Mouse (Mus musculus): ENCODE results near the gene Dexi. TPM values are rescaled to one million over a fixed set of nuclear protein-coding genes. Genes with fewer than 3 reads are reported as not detected.

The Dexi gene
- polyA plus RNA-seq, 2 experiments from 2014 or later, result 0.95 to 4.4 TPM

DNA sequence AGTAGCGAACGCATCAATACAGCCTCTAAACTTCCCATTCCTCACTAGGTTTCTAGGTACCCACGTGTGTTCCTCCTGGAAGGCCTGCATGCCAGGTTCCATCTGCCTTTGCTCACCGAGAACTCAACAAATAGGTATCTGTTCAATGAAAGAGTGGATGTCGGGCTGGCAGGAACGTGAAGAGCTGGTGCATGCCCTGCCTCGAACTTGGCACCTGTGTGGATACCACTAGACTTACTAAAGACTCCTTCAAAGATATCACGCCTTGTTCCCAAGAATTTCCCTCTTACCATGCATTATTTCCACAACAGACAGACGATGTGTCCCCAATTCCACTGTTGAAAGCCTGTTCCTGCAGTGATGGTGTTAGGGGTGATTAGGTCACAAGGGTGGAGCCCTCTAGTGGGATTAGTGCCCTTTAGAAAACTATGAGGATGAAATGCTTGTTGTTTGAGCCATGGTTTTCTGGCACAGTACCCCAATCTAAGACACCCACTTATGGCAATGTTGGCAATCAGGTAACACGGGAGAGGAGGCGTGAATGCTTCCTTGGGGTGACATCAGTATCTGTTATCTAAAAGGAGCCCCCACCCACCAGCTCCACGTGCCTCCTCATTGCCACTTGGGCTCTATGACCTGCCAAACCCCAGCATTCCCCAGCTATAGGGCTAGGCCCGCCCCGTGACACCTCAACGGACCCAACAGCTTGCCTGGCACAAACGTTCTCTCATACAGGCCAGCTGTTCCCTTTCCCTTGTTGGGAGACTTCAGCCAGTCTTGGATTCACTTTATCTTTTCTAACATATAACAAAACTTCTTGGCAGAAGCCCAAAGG, 1.9 kb downstream of the Dexi start:
- ATAC-seq, result no peak

GRCm38 (mm10) chr16:10536961-10537360, 5.9 kb downstream of the Dexi start:
- no peak for ATAC-seq

DNA sequence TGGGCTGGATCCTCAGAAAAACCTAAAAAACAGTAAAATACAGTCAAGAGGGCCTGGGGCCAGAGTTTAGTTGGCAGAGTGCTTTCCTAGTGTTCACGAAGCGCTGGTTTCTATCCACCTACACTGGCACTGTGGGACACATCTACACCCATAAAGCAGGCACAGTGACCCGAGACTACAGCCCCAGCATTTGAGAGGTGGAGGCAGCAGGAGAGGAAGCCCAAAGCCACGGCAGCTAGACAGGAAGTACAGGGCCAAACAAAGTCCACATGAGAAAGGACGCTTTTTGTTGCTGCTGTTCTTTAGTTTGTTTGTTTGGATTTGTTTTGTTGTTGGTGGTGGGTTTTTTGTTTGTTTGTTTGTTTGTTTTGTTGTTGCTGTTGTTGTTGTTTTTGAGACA, 6.5 kb downstream of the Dexi start:
- ATAC-seq, result peak; percentile 55

DNA sequence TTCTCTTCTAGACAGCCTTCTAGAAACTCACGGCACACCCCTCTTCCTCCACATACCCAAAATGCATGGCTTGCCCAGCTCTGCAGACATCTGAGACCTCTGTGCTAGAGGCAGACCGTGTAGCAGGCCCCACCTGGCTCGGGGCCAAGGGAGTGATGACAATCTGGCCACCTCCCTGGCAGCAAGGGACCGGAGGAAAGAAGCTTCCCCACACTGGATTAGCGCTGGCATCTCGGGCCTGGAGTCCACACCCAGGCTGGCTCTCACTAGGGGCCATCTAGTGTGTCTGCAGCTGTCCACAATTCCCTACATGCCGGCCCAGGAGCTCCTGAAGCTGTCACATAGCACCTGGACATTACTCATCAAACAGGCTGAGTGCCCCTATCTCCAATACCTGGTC, 8.3 kb downstream of the Dexi start:
- no peak for ATAC-seq

DNA sequence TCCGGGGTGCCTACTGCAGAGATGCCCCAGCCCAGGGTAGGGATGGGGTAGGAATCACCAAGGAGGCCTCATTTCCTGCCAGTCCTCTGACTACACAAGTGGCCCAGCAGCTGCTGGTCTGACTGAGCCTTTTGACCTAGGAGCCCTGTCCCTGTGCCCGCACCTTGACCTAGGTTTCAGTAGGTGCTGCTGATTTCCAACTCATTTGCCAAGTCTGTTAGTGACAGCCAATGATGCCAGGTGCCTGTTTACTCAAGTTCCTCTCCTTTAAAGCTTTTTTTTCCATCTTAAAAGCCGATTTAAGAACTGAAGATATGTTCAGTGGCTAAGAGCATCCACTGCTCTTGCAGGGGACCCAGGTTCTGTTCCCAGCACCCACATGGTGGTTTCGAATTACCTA, 9.1 kb downstream of the Dexi start:
- no peak for ATAC-seq

DNA sequence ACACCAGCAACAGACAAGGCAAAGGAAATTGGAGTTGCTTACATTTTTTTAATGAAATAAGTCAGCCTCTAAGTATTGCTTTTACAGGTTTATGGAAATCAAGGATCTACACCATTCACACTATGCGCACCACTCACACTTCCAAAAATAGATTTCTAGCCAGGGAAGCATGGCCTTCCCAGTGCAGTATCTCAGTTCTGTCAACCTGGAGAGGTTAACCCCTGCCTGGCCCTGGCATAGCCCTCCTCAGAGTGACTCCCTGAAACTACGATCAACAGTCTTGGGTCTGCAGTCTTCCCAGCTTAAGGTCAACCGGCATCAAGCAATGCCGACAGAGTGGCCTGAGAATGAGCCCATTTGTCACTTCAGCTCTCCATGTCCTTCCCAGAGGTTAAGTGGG, 12.7 kb downstream of the Dexi start:
- ATAC-seq, result no peak

GRCm38 (mm10) chr16:10528382-10528781, 14.5 kb downstream of the Dexi start:
- ATAC-seq, result no peak

DNA sequence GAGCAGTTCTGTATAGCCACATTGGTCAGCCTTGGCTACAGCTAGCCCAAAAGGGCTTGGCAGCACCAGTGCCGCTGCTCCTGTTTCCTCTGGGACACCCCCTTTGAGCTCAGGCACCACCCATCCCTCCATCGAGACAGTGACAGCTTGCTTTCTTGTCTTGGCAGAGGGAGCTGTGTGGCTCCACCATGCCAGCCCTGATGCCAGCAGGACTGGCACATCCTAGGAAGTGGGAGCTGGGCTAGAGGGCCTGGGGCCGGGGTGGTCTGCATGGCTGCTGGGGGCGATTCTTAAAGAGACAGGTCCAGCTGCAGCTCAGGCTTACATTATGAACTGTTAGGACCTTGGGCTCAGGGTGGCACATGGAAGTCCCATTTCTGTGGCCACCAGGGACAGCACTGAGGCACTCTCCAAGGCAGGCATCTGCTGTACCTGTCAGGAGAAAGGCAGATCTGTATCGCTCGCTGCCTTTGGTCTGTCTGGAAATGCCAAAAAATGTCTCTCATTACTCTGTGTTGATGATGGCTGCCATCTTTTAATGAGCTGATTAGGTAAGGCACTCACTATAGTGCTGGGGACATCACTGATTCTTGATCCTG, 15.7 kb downstream of the Dexi start:
- ATAC-seq, result no peak

- ATAC-seq, result no peak
Measured at GRCm38 (mm10) chr16:10525610-10525980, 17.3 kb downstream of the Dexi start.

DNA sequence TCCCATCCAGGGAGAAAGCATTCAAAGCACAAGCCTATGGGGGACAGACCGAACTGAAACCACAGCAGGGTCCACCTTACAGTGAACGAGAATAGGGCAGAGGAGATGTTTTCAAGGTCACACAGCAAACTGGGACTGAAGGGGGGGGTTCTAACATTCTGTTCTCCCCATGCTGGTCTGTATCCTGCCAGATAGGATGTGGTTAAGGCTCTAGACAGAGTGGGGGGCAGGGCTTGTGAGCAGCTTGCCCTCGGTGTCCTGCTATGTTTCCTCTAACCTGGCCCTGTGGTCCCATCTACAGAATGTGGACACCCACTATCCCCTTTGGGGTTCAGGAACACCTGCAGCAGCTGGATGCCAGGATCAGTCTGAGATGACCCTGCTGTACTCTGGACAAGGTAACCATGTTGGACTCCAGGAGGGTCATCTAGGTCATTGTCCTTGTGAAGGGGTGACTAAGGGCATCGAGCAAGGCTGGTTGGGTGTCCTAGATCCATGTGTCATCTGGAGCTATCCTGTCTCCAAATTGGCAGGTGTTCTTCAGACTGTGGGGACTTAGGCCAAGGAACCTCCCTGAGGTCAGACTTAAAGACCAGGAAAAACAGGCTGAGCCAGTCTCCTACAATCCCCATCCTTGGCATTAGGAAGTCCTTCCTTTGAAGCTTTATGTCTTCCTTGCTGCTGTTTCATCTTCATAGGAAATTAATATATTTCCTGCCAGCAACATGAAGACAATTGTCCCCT, 17.8 kb downstream of the Dexi start:
- peak; percentile 90 for ATAC-seq

DNA sequence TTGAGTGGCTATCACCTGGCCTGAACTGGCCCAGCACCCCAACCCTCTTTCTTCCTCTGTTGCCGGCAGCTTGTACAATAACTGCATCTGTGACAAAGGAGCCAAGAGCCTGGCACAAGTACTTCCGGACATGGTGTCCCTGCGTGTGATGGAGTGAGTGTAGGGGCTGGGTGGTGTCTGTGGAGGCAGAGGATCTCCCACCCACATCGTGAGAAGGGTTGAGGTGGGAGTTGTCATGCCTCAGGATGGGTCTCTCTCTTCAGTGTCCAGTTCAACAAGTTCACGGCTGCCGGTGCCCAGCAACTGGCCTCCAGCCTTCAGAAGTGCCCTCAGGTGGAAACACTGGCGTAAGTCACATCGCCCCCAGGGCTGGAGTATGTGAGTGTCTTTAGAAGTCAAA, 19.2 kb downstream of the Dexi start:
- ATAC-seq, result no peak

DNA sequence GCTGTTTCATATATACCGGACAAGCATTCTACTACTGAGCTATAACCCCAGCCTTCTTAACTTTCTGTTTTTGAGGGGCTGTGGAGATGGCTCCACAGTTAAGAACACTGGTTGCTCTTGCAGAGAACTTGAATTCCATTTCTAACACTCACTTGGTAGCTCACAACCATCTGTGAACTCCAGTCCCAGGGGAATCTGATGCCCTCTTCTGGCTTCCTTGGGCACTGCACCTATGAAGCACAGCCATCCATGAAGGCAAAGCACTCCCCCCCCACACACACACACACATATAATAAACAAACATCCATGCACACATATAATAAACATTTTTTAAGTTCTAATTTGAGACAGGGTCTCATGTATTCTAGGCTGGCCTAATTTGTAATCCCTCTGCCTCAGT, 20.0 kb downstream of the Dexi start:
- peak; percentile 50 for ATAC-seq

DNA sequence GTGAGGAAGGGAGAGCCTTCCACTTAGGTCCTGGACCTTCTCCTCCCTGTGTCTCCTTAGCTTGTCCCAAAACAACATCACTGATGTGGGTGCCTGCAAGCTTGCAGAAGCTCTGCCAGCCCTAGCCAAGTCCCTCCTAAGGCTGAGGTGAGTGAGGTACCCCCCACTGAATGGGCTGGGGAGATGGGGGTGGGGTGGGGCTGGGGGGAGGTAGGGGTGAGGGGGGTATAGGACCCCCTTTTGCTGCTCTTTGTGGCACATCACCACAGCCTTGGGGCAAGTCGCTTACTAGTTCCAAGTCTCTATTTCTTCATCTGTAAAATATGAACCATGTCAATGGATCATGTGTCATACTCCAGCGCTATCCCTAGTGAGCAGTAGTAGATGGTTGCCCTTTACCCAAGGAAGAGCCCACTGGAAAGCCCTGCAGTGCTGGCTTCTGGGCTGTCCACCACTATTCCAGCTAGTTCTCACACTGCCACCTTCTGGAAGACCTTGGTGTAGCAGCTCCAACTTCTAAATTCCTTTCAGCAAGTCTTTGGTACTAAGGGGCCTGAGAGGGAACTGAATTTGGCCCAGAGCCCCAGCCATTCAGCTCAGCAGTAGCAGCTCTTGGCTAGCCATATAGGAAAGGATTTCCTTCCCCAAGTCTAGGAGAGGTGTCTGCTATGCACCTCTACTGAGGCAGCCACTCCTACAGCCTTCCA, 21.8 kb downstream of the Dexi start:
- peak; percentile 38 for ATAC-seq

DNA sequence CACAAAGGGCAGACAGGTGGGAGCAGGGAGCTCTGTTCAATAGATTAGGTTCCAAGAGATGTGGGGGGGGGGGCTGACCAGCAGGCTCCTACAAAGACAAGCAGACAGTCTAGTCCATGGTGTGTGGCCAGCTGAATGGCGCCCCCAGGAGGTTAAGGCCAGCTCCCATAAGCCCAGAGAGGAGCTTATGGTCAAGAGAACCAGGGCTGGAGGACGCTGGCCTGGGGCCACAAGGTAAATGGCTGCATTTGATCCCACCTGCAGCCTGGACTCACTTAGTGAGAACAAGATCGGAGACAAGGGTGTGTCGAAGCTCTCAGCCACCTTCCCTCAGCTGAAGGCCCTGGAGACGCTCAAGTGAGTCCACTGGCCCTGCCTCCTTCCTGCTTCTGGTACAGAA, 24.8 kb downstream of the Dexi start:
- ATAC-seq, result no peak

- no peak for ATAC-seq
Measured at GRCm38 (mm10) chr16:10515953-10516572, 26.8 kb downstream of the Dexi start.

DNA sequence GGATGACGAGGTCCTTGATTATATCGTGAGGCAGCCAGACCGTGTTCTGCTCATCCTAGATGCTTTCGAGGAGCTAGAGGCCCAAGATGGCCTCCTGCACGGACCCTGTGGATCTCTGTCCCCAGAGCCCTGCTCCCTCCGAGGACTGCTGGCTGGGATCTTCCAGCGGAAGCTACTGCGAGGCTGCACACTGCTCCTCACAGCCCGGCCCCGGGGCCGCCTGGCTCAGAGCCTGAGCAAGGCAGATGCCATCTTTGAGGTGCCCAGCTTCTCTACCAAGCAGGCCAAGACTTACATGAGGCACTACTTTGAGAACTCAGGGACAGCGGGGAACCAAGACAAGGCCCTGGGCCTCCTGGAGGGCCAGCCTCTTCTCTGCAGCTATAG, 31.7 kb downstream of the Dexi start:
- no peak for ATAC-seq

DNA sequence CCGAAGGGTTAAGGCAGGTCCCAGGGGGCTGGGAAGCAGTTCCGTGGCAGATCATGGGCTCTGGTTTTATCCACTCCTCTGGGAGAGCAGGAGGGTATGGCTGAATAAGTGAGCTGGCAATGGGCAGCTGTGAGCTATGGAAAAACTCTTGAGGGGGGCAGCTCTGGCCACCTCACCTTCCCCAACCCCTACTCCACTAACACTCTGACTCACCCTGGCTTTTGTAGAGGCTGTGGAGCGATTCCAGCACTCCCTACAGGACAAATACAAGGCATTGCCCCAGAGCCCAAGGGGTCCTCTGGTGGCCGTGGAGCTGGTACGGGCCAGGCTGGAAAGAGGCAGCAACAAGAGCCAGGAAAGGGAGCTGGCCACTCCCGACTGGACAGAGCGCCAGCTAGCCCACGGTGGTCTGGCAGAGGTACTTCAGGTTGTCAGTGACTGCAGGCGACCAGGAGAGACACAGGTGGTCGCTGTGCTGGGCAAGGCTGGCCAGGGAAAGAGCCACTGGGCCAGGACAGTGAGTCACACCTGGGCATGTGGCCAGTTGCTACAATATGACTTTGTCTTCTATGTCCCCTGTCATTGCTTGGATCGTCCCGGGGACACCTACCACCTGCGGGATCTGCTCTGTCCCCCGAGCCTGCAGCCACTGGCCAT, 32.2 kb downstream of the Dexi start:
- no peak for ATAC-seq

DNA sequence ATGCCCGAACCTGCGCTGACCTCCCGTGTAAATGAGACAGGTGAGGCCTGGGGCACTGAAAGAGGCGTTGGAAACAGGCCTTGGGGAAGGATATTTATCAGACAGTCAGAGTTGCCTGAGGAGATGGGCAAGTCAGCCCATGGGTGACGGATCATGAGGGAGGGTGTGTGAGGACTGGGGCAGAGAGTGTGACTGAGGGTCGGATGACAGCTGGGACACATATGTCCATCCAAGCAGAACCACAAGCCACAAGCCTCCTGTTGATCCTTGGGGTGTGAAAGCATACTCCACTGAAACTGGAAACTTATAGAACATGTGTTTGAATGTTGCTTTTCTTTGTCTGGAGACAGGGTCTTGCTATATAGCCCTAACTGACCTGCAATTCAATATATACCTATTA, 34.2 kb downstream of the Dexi start:
- ATAC-seq, result no peak

GRCm38 (mm10) chr16:10507445-10507844, 35.4 kb downstream of the Dexi start:
- no peak for ATAC-seq

GRCm38 (mm10) chr16:10503058-10503457, 39.8 kb downstream of the Dexi start:
- no peak for ATAC-seq

GRCm38 (mm10) chr16:10501865-10502264, 41.0 kb downstream of the Dexi start:
- ATAC-seq, result no peak

DNA sequence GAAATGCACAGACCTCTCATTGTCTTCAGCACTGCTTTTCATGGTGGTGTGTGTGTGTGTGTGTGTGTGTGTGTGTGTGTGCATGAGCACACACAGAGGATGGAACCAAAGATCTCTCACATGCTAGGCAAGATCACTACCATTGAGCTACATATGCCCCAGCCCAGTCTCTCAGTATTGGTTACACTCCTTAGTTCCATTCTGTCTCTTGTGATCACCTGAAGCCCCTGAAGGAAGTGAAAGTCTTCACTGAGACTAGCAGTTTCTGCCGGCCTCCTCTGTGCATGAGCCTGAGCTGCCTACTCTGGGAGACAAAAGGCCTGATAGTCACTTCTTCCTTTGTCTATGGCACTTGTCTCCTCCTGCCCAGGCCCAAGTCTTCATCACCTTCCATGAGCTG, 43.7 kb downstream of the Dexi start:
- ATAC-seq, result no peak

Data from CD4-positive, CD25-positive, alpha-beta regulatory T cell, adult 4 months (primary cell).